Mouse (Mus musculus) liver, embryonic 15.5 days (tissue): Measurements from ENCODE around the gene Acp4. TPM values are rescaled to one million over a fixed set of nuclear protein-coding genes. Genes with fewer than 3 reads are reported as not detected.
"Not testable (repeated sequence)": the region's sequence is repeated elsewhere in the genome, so short reads cannot be mapped to it uniquely, and the experiment has no call there.

Source experiments
- ATAC-seq: fragments of 200-750 bp; cut with Nextera tagmentation; 2 replicates; pipeline ENCODE4 v1.8.0; 2017; ENCODE audit warnings: moderate number of reproducible peaks, mild to moderate bottlenecking, moderate library complexity; ENCODE audit not compliant: insufficient read depth
- H3K27ac ChIP-seq: fragments of 300-500 bp; sonication (generic); replicated peaks from 2 replicates; pipeline ENCODE4 v1.5.1; 2015; ENCODE audit warnings: mild to moderate bottlenecking, inconsistent platforms
- H3K27me3 ChIP-seq: fragments of 300-500 bp; sonication (generic); 2 replicates; pipeline ENCODE4 v1.6.1; 2015; ENCODE audit warnings: mild to moderate bottlenecking, inconsistent platforms
- H3K36me3 ChIP-seq: fragments of 300-500 bp; sonication (generic); replicated peaks from 2 replicates; pipeline ENCODE4 v1.6.1; 2015; ENCODE audit warnings: moderate library complexity, mild to moderate bottlenecking, inconsistent platforms
- H3K4me1 ChIP-seq: fragments of 300-500 bp; sonication (generic); replicated peaks from 2 replicates; pipeline ENCODE4 v1.6.1; 2015; ENCODE audit warnings: inconsistent platforms
- H3K4me2 ChIP-seq: fragments of 300-500 bp; sonication (generic); 2 replicates; pipeline ENCODE4 v1.6.1; 2015; ENCODE audit warnings: moderate library complexity, mild to moderate bottlenecking, inconsistent platforms
- H3K4me3 ChIP-seq: fragments of 300-500 bp; sonication (generic); replicated peaks from 2 replicates; pipeline ENCODE4 v1.5.1; 2015; ENCODE audit warnings: mild to moderate bottlenecking, inconsistent platforms
- H3K9ac ChIP-seq: fragments of 300-500 bp; sonication (generic); 2 replicates; pipeline ENCODE4 v1.6.1; 2015; ENCODE audit warnings: moderate library complexity, mild to moderate bottlenecking, inconsistent platforms
- H3K9me3 ChIP-seq: fragments of 300-500 bp; sonication (generic); replicated peaks from 2 replicates; pipeline ENCODE4 v1.6.1; 2016; ENCODE audit warnings: inconsistent platforms
- WGBS: fragments of 180-500 bp; shearing (Covaris S2); methylation state at CpG from one replicate; pipeline ENCODE4 v1.1.7; 2015; ENCODE audit warnings: mixed read lengths; ENCODE audit not compliant: insufficient replicate concordance; 5-methylcytosine and 5-hydroxymethylcytosine counted together
- polyA plus RNA-seq: library from polyadenylated mRNA; unstranded; fragments of >200 nt; fragmentation: Nextera tagmentation; extraction: Ambion mirVana; gene quantifications from 2 replicates; pipeline ENCODE4 v1.2.1, GENCODE M21; 2015

The Acp4 gene
- polyA plus RNA-seq, 1 experiment from 2014 or later: 0.14 TPM

GRCm38 (mm10) chr7:44262791-44263643 lies 5.8 kb upstream of the Acp4 start:
- H3K4me1 ChIP-seq: peaks cover 6% of the 10 kb centered on the region
- peaks cover 42% of the 10 kb centered on the region for H3K27me3 ChIP-seq
- H3K4me2 ChIP-seq: peak overlapping the region; percentile 13; the same call in 1 of the 2 replicates
- no peaks in the 10 kb centered on the region for H3K9me3 ChIP-seq
- no peak overlapping the region for H3K27ac ChIP-seq
- H3K9ac ChIP-seq: no peak overlapping the region
- no peak; the same call in 1 of the 2 replicates for ATAC-seq
- WGBS: 3% methylated on average over 34 of the region's 34 CpGs
- no peak overlapping the region for H3K4me3 ChIP-seq
- H3K36me3 ChIP-seq: no peaks in the 10 kb centered on the region

- WGBS: 40% methylated on average over 5 of the region's 5 CpGs
Measured at GRCm38 (mm10) chr7:44261147-44261546, 4.0 kb upstream of the Acp4 start, which contains the start of gene Gm15517. Gene Gm15517 (plus strand): TSS chr7:44261447.

GRCm38 (mm10) chr7:44260410-44260809 lies 3.2 kb upstream of the Acp4 start:
- H3K4me2 ChIP-seq: no peak overlapping the region
- 56% methylated on average over 6 of the region's 6 CpGs for WGBS
- ATAC-seq: no peak

More at GRCm38 (mm10) chr7:44261147-44261546, 4.0 kb upstream of the Acp4 start, which contains the start of gene Gm15517:
- Histone ChIP-seq H3K4me2 (no peak within 1 kb of the TSS), H3K36me3 (no peaks in the 10 kb centered on the region), H3K27ac (no peak within 1 kb of the TSS), H3K4me1 (peaks cover 6% of the 10 kb centered on the region), H3K9ac (no peak within 1 kb of the TSS), H3K9me3 (no peaks in the 10 kb centered on the region), H3K27me3 (peaks cover 42% of the 10 kb centered on the region), H3K4me3 (no peak within 1 kb of the TSS)
- no peak for ATAC-seq

GRCm38 (mm10) chr7:44254930-44255329 lies 2.2 kb downstream of the Acp4 start:
- Histone ChIP-seq H3K27ac (no peak overlapping the region), H3K4me1 (no peaks in the 10 kb centered on the region), H3K4me2 (no peak overlapping the region), H3K9ac (no peak overlapping the region), H3K27me3 (no peaks in the 10 kb centered on the region), H3K36me3 (peaks cover 30% of the 10 kb centered on the region), H3K9me3 (no peaks in the 10 kb centered on the region), H3K4me3 (no peak overlapping the region)
- no peak for ATAC-seq
- WGBS: 63% methylated on average over 6 of the region's 6 CpGs

More at GRCm38 (mm10) chr7:44260410-44260809, 3.2 kb upstream of the Acp4 start:
- Histone ChIP-seq H3K27me3 (peaks cover 42% of the 10 kb centered on the region), H3K4me3 (no peak overlapping the region), H3K9me3 (no peaks in the 10 kb centered on the region), H3K4me1 (peaks cover 6% of the 10 kb centered on the region), H3K36me3 (no peaks in the 10 kb centered on the region), H3K27ac (no peak overlapping the region), H3K9ac (no peak overlapping the region)

GRCm38 (mm10) chr7:44253023-44253616 lies 4.1 kb downstream of the Acp4 start:
- H3K9ac ChIP-seq: no peak overlapping the region
- WGBS: 59% methylated on average over 15 of the region's 15 CpGs
- H3K4me1 ChIP-seq: peaks cover 10% of the 10 kb centered on the region
- H3K27me3 ChIP-seq: no peaks in the 10 kb centered on the region
- H3K36me3 ChIP-seq: peaks cover 48% of the 10 kb centered on the region
- no peak for ATAC-seq
- H3K27ac ChIP-seq: no peak overlapping the region
- no peaks in the 10 kb centered on the region for H3K9me3 ChIP-seq
- H3K4me2 ChIP-seq: no peak overlapping the region
- H3K4me3 ChIP-seq: no peak overlapping the region

GRCm38 (mm10) chr7:44250732-44251275 lies 6.4 kb downstream of the Acp4 start:
- H3K27ac ChIP-seq: not testable (repeated sequence)
- WGBS: 77% methylated on average over 17 of the region's 17 CpGs
- peaks cover 28% of the 10 kb centered on the region for H3K4me1 ChIP-seq

GRCm38 (mm10) chr7:44249248-44249647 lies 7.9 kb downstream of the Acp4 start:
- WGBS: 79% methylated on average over 4 of the region's 4 CpGs
- no peaks in the 10 kb centered on the region for H3K27me3 ChIP-seq

More at GRCm38 (mm10) chr7:44250732-44251275, 6.4 kb downstream of the Acp4 start:
- H3K27me3 ChIP-seq, H3K4me2 ChIP-seq, H3K9me3 ChIP-seq, ATAC-seq, H3K9ac ChIP-seq, H3K4me3 ChIP-seq: not testable (repeated sequence)
- peaks cover 51% of the 10 kb centered on the region for H3K36me3 ChIP-seq

GRCm38 (mm10) chr7:44247971-44248370 lies 9.2 kb downstream of the Acp4 start:
- no peak for ATAC-seq
- H3K27me3 ChIP-seq: no peaks in the 10 kb centered on the region
- H3K27ac ChIP-seq: no peak overlapping the region
- no peaks in the 10 kb centered on the region for H3K9me3 ChIP-seq
- peak overlapping the region; percentile 39; the same call in 1 of the 2 replicates for H3K9ac ChIP-seq
- peaks cover 47% of the 10 kb centered on the region for H3K36me3 ChIP-seq
- peaks cover 38% of the 10 kb centered on the region for H3K4me1 ChIP-seq
- H3K4me2 ChIP-seq: peak overlapping the region; percentile 91
- WGBS: 73% methylated on average over 2 of the region's 2 CpGs
- H3K4me3 ChIP-seq: peak overlapping the region; percentile 95

More at GRCm38 (mm10) chr7:44249248-44249647, 7.9 kb downstream of the Acp4 start:
- no peak overlapping the region for H3K9ac ChIP-seq
- no peak overlapping the region for H3K4me3 ChIP-seq
- peaks cover 38% of the 10 kb centered on the region for H3K4me1 ChIP-seq
- ATAC-seq: no peak
- no peak overlapping the region for H3K27ac ChIP-seq
- H3K36me3 ChIP-seq: peaks cover 51% of the 10 kb centered on the region
- no peak overlapping the region for H3K4me2 ChIP-seq
- no peaks in the 10 kb centered on the region for H3K9me3 ChIP-seq

GRCm38 (mm10) chr7:44246984-44247470 lies 10.2 kb downstream of the Acp4 start:
- H3K27ac ChIP-seq: peak overlapping the region; percentile 89
- H3K27me3 ChIP-seq: no peaks in the 10 kb centered on the region
- H3K9me3 ChIP-seq: no peaks in the 10 kb centered on the region
- H3K4me3 ChIP-seq: peak overlapping the region; percentile 95
- H3K4me1 ChIP-seq: peaks cover 38% of the 10 kb centered on the region
- peak overlapping the region; percentile 88 for H3K9ac ChIP-seq
- under 1% methylated on average over 23 of the region's 23 CpGs for WGBS
- peak overlapping the region; percentile 91 for H3K4me2 ChIP-seq
- H3K36me3 ChIP-seq: peaks cover 38% of the 10 kb centered on the region
- ATAC-seq: peak; percentile 13; the same call in 1 of the 2 replicates

GRCm38 (mm10) chr7:44246055-44246983 lies 10.9 kb downstream of the Acp4 start, which contains the start of the genes 1700028J19Rik and 2410002F23Rik:
Gene 1700028J19Rik (minus strand): TSS chr7:44246695.
Gene 2410002F23Rik (plus strand): TSS chr7:44246722.
- WGBS: under 1% methylated on average over 62 of the region's 62 CpGs
- Histone ChIP-seq H3K9ac (peak within 1 kb of the TSS; percentile 88), H3K27me3 (no peaks in the 10 kb centered on the region), H3K4me2 (peak within 1 kb of the TSS; percentile 91), H3K9me3 (no peaks in the 10 kb centered on the region), H3K27ac (peak within 1 kb of the TSS; percentile 89), H3K4me3 (peak within 1 kb of the TSS; percentile 95), H3K4me1 (peaks cover 38% of the 10 kb centered on the region), H3K36me3 (peaks cover 35% of the 10 kb centered on the region)
- peak; percentile 89 for ATAC-seq
